Mouse (Mus musculus): ENCODE data around the gene Pgpep1l. TPM values are rescaled to one million over a fixed set of nuclear protein-coding genes. Genes with fewer than 3 reads are reported as not detected.
"Not testable (repeated sequence)": the region's sequence is repeated elsewhere in the genome, so short reads cannot be mapped to it uniquely, and the experiment has no call there.

The Pgpep1l gene
- polyA plus RNA-seq, 1 experiment: 0.79 TPM

GRCm38 (mm10) chr7:68298381-68299076 is 34.5 kb upstream of the Pgpep1l start:
- no peak overlapping the region for H3K27ac ChIP-seq (ENCODE audit: insufficient read depth, low read length)
- H3K4me1 ChIP-seq (ENCODE audit: control insufficient read depth, insufficient read depth, low read length): no peaks in the 10 kb centered on the region; the same call in 1 of the 2 replicates
- no peak overlapping the region for H3K4me3 ChIP-seq (ENCODE audit: insufficient read depth, low read length)
- TF ChIP-seq CTCF (IDR thresholded peaks at IDR 0.05; ENCODE audit: extremely low read depth, insufficient read depth, low read length) (no peak), POLR2A (IDR thresholded peaks at IDR 0.05; ENCODE audit: extremely low read depth, insufficient read depth, low read length) (no peak)

GRCm38 (mm10) chr7:68296487-68296886 is 32.5 kb upstream of the Pgpep1l start:
- TF ChIP-seq POLR2A (IDR thresholded peaks at IDR 0.05; ENCODE audit: extremely low read depth, insufficient read depth, low read length) (no peak), CTCF (IDR thresholded peaks at IDR 0.05; ENCODE audit: extremely low read depth, insufficient read depth, low read length) (no peak)
- H3K27ac ChIP-seq (ENCODE audit: insufficient read depth, low read length): no peak overlapping the region
- no peak overlapping the region for H3K4me3 ChIP-seq (ENCODE audit: insufficient read depth, low read length)
- no peaks in the 10 kb centered on the region for H3K4me1 ChIP-seq (ENCODE audit: control insufficient read depth, insufficient read depth, low read length)

GRCm38 (mm10) chr7:68293997-68294789 is 30.2 kb upstream of the Pgpep1l start:
- no peak overlapping the region for H3K4me3 ChIP-seq (ENCODE audit: insufficient read depth, low read length)
- H3K4me1 ChIP-seq (ENCODE audit: control insufficient read depth, insufficient read depth, low read length): no peaks in the 10 kb centered on the region
- no peak for TF ChIP-seq POLR2A (IDR thresholded peaks at IDR 0.05; ENCODE audit: extremely low read depth, insufficient read depth, low read length)
- TF ChIP-seq CTCF (IDR thresholded peaks at IDR 0.05; ENCODE audit: extremely low read depth, insufficient read depth, low read length): no peak
- H3K27ac ChIP-seq (ENCODE audit: insufficient read depth, low read length): no peak overlapping the region

- no peak overlapping the region for H3K27ac ChIP-seq (ENCODE audit: insufficient read depth, low read length)
- TF ChIP-seq CTCF (IDR thresholded peaks at IDR 0.05; ENCODE audit: extremely low read depth, insufficient read depth, low read length) (no peak), POLR2A (IDR thresholded peaks at IDR 0.05; ENCODE audit: extremely low read depth, insufficient read depth, low read length) (no peak)
- no peaks in the 10 kb centered on the region for H3K4me1 ChIP-seq (ENCODE audit: control insufficient read depth, insufficient read depth, low read length)
- no peak overlapping the region for H3K4me3 ChIP-seq (ENCODE audit: insufficient read depth, low read length)
Measured at GRCm38 (mm10) chr7:68291603-68292002, 27.6 kb upstream of the Pgpep1l start.

GRCm38 (mm10) chr7:68289081-68289480 is 25.0 kb upstream of the Pgpep1l start:
- Histone ChIP-seq H3K4me3 (ENCODE audit: insufficient read depth, low read length) (no peak overlapping the region), H3K27ac (ENCODE audit: insufficient read depth, low read length) (no peak overlapping the region), H3K4me1 (ENCODE audit: control insufficient read depth, insufficient read depth, low read length) (no peaks in the 10 kb centered on the region)
- TF ChIP-seq POLR2A (IDR thresholded peaks at IDR 0.05; ENCODE audit: extremely low read depth, insufficient read depth, low read length) (no peak), CTCF (IDR thresholded peaks at IDR 0.05; ENCODE audit: extremely low read depth, insufficient read depth, low read length) (no peak)

- not testable (repeated sequence) for H3K27ac ChIP-seq (ENCODE audit: insufficient read depth, low read length); H3K4me1 ChIP-seq (ENCODE audit: control insufficient read depth, insufficient read depth, low read length); H3K4me3 ChIP-seq (ENCODE audit: insufficient read depth, low read length)
Measured at GRCm38 (mm10) chr7:68288000-68288399, 24.0 kb upstream of the Pgpep1l start.

GRCm38 (mm10) chr7:68287582-68287981 is 23.5 kb upstream of the Pgpep1l start:
- Histone ChIP-seq H3K4me1 (ENCODE audit: control insufficient read depth, insufficient read depth, low read length) (no peaks in the 10 kb centered on the region), H3K27ac (ENCODE audit: insufficient read depth, low read length) (no peak overlapping the region), H3K4me3 (ENCODE audit: insufficient read depth, low read length) (no peak overlapping the region)
- TF ChIP-seq CTCF (IDR thresholded peaks at IDR 0.05; ENCODE audit: extremely low read depth, insufficient read depth, low read length) (no peak), POLR2A (IDR thresholded peaks at IDR 0.05; ENCODE audit: extremely low read depth, insufficient read depth, low read length) (no peak)

GRCm38 (mm10) chr7:68286526-68287481 is 22.8 kb upstream of the Pgpep1l start:
- no peak overlapping the region for H3K4me3 ChIP-seq (ENCODE audit: insufficient read depth, low read length)
- no peaks in the 10 kb centered on the region for H3K4me1 ChIP-seq (ENCODE audit: control insufficient read depth, insufficient read depth, low read length)
- no peak overlapping the region for H3K27ac ChIP-seq (ENCODE audit: insufficient read depth, low read length)
- TF ChIP-seq POLR2A (IDR thresholded peaks at IDR 0.05; ENCODE audit: extremely low read depth, insufficient read depth, low read length) (no peak), CTCF (IDR thresholded peaks at IDR 0.05; ENCODE audit: extremely low read depth, insufficient read depth, low read length) (no peak)

GRCm38 (mm10) chr7:68285851-68286298 is 21.8 kb upstream of the Pgpep1l start:
- Histone ChIP-seq H3K4me1 (ENCODE audit: control insufficient read depth, insufficient read depth, low read length) (no peaks in the 10 kb centered on the region), H3K27ac (ENCODE audit: insufficient read depth, low read length) (no peak overlapping the region), H3K4me3 (ENCODE audit: insufficient read depth, low read length) (no peak overlapping the region)
- no peak for TF ChIP-seq POLR2A (IDR thresholded peaks at IDR 0.05; ENCODE audit: extremely low read depth, insufficient read depth, low read length)
- no peak for TF ChIP-seq CTCF (IDR thresholded peaks at IDR 0.05; ENCODE audit: extremely low read depth, insufficient read depth, low read length)

All from cortical plate, adult 2 months (tissue).